Mouse (Mus musculus) brain, adult 2 months (tissue): ENCODE data around the gene Ctps.
A peak's percentile ranks its signal among the peaks of the same experiment; 100 is the strongest.

Experiments used
- DNase-seq: peaks from one replicate; pipeline ENCODE4 v3.0.0; 2011; ENCODE audit warnings: low read depth, low spot score

Gene Ctps

DNA sequence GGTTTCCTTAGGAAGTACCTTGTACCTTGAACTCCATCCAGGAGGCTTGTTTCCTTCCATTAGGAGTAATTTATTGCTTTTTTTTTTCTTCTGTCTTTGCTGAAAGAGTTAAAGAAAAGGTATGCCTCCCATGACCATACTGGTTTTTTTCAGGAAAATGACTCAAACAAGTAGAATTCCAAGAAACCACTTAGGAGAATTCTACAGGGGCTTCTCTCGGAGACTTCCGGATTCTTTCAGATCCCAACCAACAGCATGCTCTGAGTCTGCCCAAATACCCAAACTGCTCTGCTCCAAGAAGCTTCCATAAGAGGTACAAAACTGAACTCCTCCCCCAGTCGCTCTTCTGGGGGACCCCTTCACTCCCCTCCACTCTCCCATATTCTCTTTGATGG lies 991 bp upstream of the Ctps start:
- DNase-seq, result no peak

DNA sequence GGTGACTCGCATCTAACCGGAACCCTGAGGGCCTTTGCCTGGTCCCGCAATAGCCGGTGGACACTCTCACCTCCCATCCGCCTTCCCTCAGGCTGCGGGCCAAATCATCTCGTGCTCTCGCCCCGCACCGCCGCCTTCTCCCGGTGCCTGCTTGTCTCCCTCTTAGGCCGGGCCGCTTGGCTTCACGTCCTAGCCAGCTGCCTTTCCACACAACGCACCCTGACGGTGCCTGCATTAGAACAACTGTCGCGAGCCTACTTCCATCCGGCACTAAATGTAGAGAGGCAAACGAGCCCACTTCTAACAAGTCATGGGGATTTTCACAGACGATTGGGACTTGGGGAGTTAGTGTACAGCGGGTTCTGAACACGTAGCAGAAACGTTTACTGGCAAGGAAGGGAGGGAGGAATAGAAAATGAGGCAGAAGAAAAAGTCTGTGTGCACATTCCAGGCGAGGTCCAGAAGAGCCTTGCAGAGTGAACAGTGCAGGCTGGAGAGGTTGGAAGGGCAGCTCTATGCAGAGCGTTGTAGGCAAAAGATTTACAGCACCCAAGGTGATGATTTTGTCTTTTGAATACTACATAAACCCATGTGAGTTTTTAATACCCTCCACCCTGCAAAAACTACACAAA lies 478 bp upstream of the Ctps start:
- no peak for DNase-seq

DNA sequence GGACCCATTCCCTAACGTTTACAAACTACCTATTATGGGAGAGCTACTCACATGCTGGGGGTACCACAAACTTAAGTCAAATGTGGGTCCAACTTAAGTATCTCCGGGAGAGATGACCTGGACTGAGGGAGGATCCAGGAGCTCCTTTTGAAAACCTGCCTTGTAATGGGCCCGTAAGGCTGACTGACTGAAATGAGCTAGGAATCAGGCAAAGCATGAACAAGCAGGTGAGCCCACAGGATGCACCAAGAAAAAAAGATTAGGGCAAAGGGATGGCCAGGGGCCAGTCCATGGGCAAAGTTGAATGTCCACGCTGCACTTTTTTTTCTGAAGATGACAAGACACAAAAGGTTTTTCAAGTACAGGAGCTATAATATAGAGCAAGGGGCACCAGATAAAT lies 1.1 kb downstream of the Ctps start:
- no peak for DNase-seq

DNA sequence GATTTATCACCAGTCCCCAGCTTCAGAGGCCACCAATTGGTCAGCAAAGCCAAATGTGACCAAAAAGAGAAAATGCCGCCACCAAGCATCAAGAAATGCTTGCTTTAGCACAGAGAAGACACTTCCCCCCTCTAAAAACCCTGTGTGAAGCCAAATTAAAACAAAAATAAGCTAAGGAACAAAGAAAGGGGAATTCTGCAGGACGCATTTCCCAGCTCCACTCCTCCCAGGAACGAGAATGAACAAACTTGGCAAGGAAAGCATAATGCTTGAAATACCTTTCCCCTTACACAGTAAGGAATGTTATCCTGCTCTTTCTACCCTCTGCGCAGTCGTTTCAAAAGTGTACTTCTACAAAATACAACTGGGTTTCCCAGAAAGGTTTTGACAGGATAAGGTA lies 2.1 kb downstream of the Ctps start:
- DNase-seq, result no peak

DNA sequence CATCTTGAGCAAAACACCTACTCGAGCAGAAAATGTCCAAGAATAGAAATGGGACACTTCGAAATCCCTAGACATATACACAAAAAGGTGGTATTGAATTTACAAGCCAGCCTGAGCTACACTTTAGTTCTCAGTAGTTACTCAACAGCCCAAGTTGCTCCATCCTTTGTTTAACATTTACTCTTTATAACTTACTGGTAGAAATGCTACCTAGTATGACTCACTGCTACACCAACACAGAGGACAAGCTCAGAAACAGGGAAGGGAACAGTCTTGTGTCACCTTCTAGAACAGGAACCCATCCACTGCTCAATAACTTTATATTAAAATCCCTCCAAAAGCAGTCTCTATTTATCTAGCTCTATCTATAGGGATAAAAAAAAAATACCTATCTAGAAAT lies 4.3 kb downstream of the Ctps start:
- peak; percentile 35 for DNase-seq

DNA sequence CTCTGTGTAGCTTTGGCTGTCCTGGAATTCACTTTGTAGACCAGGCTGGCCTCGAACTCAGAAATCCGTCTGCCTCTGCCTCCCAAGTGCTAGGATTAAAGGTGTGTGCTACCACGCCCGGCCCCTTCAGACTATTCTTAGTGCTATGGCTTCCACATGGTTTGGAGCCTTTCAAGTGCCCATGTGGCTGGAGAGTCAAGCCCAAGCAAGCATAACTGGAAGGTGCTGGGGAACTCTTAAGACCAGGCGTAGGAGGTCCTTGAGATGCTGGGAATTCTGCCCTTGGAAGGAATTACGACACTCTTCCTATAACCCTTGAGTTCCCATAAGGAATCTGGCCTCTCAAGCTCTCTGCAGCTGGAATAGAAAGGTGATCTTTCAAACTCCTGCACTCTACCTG lies 13.5 kb downstream of the Ctps start:
- DNase-seq, result no peak

DNA sequence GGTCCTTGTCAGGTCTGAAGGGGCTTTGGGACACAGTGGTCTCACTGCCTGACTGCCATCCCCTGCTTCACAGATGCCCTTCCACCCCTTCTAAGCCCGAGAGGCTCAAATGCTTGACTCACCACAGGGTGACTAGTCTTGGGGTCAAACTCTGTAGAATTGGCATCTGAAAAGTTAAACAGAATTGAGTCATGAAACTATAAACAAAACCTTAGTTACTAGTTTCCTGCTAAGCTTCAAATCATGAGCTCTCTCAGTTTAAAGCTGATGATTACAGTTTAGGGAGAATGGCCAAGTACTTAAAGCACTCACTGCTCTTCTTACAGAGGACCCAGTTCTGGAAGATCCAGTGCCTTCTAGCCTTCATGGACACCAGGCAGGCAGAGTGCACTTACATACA lies 25.2 kb downstream of the Ctps start:
- no peak for DNase-seq

DNA sequence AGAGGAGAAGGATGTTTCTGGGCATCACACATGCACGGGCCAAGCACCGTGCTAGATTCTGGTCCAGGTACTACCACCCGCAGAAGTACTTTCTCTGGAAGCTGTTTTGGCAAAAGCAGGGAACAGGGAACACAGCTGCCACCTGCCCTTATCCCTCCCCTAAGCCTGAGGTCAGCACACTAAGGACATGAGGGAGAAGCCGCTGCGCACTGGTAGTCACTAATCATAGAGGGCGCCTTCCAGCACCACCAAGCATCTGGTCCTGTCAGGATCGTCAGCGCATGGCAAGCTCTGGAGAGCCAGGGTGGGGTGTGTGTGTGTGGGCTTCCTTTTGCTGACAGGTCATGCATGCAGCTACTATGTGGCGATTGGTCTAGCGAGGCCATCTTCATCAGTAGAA lies 31.4 kb downstream of the Ctps start:
- DNase-seq, result no peak

DNA sequence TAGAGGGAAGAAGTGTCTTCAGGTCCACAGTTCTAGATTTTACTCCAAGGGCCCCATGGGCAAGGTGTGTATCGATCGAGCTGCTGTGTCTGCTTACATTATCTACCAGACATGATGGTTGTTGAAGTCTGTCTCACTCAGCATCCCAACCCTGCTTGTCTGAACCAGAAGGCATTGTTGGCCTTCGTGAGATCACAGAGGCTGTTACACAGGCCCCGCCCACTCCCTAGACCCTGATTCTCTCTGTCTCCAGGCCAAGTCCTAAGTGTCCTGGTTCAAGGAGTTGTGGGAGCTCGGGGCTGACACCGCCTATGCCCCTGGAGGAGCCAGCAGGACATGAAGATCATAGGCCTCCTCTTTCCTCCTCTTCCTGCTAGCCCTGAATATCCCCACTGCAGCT lies 38.1 kb downstream of the Ctps start, which contains the start of gene Slfnl1:
Gene Slfnl1, plus strand, starts transcription at position 246 of the 400 bp plus-strand sequence.
- no peak for DNase-seq

DNA sequence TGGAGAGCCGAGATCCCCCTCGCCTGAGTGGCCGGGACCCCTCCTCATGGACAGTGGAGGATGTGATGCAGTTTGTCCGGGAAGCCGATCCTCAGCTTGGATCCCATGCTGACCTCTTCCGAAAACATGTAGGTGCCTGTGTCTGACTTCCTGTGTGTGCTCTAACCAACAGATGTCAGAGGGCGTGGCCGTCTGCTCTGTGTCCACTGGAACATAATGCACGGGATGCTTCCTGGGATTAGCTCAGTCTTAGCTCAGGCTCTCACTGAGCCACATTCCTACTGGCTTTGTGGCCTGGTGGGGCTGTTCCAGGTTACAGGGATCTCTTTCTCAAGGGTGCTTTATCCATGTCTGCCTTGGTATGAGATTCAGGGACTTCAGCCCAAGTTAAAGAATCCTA lies 41.9 kb downstream of the Ctps start:
- DNase-seq, result no peak

DNA sequence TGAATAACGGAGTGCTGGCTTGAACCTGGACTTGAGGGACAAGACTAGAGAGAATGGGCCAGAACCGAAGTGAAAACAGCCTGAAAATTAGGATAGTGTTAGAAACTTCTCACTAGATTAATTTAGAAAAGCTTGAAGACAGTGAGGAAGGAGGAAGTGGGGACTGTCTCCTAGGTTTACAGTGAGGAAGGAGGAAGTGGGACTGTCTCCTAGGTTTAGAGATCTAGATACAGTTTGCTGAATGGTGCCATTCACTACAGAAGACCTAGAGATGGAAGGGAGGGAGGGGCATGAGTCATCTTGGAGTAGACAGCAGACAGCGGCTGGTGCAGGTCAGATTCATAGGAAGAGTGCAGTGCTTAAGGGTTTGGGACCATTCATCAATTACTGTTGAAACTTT lies 47.0 kb downstream of the Ctps start:
- DNase-seq, result no peak

DNA sequence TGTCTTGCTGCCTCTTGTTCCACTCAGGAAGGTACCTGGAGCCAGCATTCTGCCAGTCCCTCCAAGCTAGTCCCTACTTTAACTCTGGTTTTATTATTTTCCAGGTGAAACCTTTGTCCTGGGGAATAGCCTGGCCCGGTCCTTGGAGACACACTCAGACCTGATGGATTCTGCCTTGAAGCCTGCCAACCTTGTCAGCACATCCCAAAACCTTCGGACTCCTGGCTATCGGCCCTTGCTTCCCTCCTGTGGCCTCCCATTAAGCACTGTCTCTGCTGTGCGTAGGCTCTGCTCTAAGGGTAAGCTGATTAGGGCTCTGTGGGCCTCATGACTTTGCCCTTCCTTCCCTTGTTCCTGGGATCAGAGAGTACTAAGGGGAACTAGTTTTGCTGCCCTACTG lies 47.7 kb downstream of the Ctps start:
- DNase-seq, result no peak

DNA sequence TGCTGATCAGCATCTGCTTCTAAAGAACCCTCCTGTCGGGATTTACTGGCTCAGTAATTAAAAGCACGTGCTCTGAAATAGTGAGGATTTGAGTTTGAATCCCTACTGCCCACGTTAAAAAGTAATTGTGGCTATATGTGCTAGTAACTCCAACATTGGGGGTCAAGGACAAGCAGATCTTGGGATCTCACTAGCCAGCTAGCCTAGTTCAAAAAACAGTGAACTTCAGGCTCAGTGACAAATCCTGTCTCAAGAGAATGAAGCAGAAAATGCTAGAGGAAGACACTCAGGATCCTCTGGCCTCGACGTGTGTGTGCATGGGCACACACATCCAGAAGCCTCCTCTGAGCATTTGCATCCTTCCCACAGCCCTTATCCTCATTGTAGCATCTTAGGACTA lies 48.3 kb downstream of the Ctps start:
- no peak for DNase-seq

DNA sequence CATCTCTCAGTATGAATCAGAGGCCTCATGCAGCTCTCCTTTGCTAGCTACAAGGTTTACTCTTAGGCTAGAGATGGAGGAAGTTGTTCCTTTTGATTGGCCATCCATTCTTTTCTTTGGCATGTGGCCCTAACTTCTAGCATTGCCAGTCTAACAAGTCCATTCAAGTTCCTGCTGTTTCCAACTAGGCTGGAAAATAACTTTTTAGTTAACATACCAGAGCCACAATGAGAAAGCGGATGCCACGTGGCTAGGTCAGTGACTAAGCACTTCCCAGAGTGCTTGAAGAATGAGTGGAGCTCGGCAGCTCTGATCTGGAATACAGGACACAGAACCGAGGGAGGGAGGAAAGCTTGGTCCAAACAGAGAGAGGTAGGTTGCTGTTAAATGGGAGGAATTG lies 52.7 kb downstream of the Ctps start:
- peak; percentile 26 for DNase-seq

DNA sequence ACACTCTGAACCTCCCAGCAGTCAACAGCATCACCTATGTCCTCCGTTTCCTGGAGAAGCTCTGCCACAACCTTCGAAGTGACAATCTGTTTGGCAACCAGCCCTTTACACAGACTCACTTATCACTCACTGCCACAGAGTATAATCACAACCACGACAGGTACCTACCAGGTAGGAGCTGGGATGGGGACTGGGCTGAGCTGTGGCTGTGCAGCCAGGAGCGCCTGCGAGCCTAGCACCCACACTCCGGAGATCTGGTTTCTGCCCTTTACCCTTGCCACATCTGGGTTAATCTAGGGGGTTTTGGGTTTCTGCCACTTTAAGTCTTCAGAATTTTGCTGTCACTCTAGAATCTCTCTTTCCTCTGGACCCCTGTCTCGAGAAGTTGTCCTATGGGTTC lies 53.2 kb downstream of the Ctps start:
- DNase-seq, result no peak

DNA sequence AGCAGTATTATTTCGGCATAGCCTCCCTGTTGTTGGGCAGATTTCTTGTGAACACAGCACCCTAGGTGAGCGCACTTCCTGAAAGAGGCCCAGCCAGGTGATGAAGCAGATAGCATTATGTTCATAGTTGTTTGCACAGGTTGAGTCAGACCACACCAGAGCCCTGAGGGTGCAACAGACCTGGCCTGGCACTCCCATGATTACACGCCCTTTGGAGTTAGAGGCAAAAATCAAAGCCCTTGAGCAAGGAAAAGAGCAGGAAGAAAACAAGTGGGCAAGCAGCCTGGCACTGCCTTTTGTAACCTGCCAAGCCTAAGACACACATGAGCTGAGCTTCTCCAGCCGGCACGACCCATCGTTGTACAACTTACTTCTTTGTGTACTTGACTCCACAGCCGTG lies 53.6 kb downstream of the Ctps start:
- no peak for DNase-seq

DNA sequence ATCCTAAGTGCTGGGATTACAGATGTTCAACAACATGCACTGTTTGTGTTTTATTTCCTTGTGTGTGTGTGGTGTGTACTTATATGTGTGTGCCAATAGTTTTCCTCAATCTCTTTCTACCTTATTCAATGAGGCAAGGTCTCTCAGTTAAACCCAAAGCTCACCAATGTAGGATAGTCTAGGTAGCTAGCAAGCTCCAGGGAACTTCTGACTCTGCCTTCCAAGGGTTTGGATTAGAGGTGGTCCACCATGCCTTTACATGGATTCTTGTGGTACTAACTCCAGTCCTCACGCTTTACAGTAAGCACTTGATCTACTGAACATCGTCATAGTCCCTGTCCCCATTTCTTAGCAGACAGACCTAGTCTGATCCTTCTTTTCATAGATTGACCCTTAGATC lies 55.7 kb downstream of the Ctps start:
- DNase-seq, result no peak

DNA sequence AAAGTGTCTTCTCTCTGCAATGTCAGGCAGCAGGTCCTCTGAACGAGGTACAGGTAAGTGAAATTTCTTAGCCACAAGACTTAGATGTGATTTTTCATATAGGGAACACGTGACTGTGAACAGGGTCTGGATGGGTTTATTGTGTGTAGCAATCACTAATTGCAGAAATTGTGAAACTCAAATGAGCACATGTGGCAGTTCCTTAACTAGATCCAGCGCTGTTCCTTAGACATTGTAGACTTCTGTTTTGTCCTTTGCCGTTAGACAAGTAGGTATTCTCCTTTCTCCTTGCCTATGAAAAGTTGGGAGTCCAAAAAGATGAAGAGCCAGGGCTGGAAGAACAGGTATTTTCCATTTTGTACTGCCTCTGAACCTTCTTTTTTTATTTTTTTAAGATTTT lies 58.9 kb downstream of the Ctps start:
- no peak for DNase-seq

DNA sequence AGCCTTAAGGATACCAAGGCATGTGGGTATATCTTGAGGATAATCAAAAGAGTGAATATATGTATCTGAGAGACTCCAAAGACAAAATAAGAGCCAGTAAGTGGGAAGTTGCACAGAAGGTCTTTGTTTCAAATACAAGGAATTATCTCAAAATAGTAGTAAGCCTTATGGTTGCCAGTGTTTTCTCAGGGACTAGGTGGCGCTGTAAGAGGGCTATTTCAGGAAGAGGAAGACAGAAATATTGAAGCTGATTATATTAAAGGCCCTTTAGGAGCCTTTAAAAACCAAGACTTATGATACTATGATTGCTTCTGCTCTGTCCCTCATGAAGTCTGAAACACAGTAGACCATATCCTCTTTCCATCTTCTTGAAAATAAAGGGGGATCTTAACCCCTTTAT lies 63.1 kb downstream of the Ctps start:
- peak; percentile 12 for DNase-seq
